Mouse (Mus musculus) kidney, adult 18-20 months (tissue): Measurements from ENCODE around the gene Ptpn4.

Experiments used
- DNase-seq: peaks from one replicate; pipeline ENCODE4 v3.0.0; 2021

Gene Ptpn4

DNA sequence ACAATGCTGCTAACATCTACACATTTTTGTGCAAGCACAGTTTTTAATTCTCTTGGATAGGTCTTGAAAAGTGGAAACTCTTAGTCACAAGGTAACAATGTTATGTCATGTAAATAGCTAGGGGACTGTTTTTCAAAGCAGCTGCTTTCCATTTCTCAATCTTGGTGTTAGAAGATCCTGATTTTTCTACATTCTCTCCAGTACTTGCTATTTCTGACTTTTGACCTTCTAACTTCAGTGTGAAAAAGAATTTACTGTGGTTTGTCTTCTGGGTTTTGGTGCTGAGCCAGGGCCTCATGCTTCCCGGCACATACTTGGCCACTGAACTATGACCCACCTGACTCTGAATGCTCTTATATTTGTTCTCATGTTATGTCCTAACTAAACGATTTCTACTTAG lies 197.4 kb downstream of the Ptpn4 start:
- peak; percentile 76 for DNase-seq

DNA sequence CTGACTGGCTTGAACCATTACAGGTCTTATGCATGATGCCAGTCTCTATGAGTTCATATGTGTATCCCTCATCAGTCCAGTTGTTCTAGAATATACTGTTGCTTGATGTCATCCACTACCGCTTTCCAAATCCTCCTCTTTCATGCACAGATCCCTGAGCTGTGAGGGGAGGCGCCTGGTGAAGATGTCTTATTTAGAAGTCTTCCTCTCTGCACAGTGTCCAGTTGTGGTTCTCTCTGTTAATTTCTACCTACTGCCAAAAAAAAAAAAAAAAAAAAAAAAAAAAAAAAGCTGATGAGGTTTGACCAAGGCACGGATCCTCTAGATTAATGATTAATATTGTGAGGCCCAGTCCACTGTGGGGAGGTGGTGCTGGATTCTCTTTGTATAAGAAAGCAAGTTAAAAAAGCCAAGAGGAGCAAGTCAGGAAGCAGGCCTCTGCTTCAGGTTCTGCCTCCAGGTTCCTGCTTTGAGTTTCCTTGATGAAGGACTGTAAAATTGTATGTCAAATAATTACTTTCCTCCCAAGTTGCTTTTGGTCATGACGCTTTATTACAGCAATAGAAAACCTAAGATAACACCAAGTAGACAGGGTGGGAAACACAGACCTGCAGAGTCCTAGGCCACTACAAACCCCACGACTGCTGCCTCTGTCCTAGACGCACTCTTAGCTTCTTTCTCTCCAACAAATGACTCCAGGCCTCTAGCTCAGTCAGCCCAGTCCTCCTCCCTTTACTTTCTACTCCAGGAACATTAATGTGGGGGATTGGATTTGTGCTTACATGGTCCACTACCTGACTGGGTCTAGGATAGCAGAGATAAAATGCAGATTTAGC lies 200.0 kb downstream of the Ptpn4 start:
- peak; percentile 43 for DNase-seq

GRCm38 (mm10) chr1:119634746-119635145 lies 202.7 kb downstream of the Ptpn4 start:
- DNase-seq = no peak

GRCm38 (mm10) chr1:119630428-119630827 lies 207.0 kb downstream of the Ptpn4 start:
- no peak for DNase-seq

DNA sequence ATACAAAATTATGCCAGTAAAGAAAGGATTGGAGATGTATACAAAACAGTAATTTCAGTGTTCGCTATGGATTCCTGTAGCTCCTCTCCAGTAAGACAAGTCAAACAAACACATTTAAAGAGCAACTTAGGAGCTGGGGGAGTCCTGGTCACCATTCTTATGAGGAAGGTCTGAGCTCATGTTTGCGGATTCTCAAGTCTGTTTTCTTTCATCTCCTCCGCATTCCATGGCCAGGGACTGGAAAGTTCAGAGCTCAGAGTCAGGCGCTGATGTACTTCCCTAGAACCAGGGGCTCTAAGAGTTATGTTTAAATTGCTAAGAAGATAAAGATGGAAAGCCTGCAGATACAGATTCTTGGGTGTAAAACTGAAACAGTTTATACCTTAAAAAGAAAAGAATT lies 210.6 kb downstream of the Ptpn4 start:
- DNase-seq = no peak

- DNase-seq = no peak
Observed at GRCm38 (mm10) chr1:119624444-119624843, 213.0 kb downstream of the Ptpn4 start.

- no peak for DNase-seq
Observed at GRCm38 (mm10) chr1:119605396-119605795, 232.0 kb downstream of the Ptpn4 start.
